In genomic region chr8:122347811-122348552, GRCm38 (mm10) we compare ENCODE assay signal across 11 mouse cellular contexts. TPM values are rescaled to one million over a fixed set of nuclear protein-coding genes. Genes with fewer than 3 reads are reported as not detected.
DNase-seq lines count a peak whose midpoint lies in the region; ATAC-seq and TF ChIP-seq lines count a peak whose summit lies in the region.
"Had no signal": no experiment of that assay in that cellular context is flagged by ENCODE, and none has a peak within 500 bp of the region (broad histone marks: within the 10 kb centered on the region; RNA-seq: fewer than 3 reads in every experiment).

No protein-coding gene starts in this region.

- no peak for ATAC-seq in CD4-positive, CD25-positive, alpha-beta regulatory T cell, adult 4 months

- H3K27ac ChIP-seq in cortical plate, adult 2 months (ENCODE audit: insufficient read depth, low read length): peak overlapping the region; percentile 58; the same call in 1 of the 2 replicates
- H3K27ac ChIP-seq: lung, embryonic 15.5 days; stomach, embryonic 15.5 days had no signal

- no peak for TF ChIP-seq CTCF in cortical plate, adult 2 months (IDR thresholded peaks at IDR 0.05; ENCODE audit: extremely low read depth, insufficient read depth, low read length)

- no peak for TF ChIP-seq POLR2A in cortical plate, adult 2 months (IDR thresholded peaks at IDR 0.05; ENCODE audit: extremely low read depth, insufficient read depth, low read length)

- intact Hi-C loops in heart, postnatal 25 days (cut with DNase I): loop anchor here (2.0 kb wide), 1 partner anchor 21 kb away; no protein-coding TSS in a partner anchor
- intact Hi-C loops in left cerebral cortex, postnatal 4 days (cut with DNase I): no loop called here

- H3K4me1 ChIP-seq in cortical plate, adult 2 months (ENCODE audit: control insufficient read depth, insufficient read depth, low read length): peaks cover 8% of the 10 kb centered on the region

- no peak overlapping the region for H3K4me3 ChIP-seq in cortical plate, adult 2 months (ENCODE audit: insufficient read depth, low read length)
- H3K4me3 ChIP-seq: lung, embryonic 15.5 days; stomach, embryonic 15.5 days had no signal

- DNase-seq in heart, adult 18-20 months: peak; percentile 64 to 66
- DNase-seq in heart, postnatal 25 days (ENCODE audit: low spot score): no peak
- DNase-seq in adipocyte (ENCODE audit: low spot score): peak; percentile 72
- DNase-seq in left cerebral cortex, postnatal 4 days: peak; percentile 92
- DNase-seq in thymus, adult 18-20 months: no peak
- DNase-seq in thymus, postnatal 10 days (ENCODE audit: low spot score in 2 of 2): no peak

RNA-seq across cellular contexts. Expression of gene Trhr2, which starts 12.6 kb away (rescaled TPM):
- not detected for total RNA-seq in heart, adult 18-20 months (2021)
- not detected for total RNA-seq in heart, postnatal 25 days (2021)
- 4.0 and 5.5 TPM in 2 replicates for polyA plus RNA-seq in cortical plate, adult 2 months (2012; rRNA removed)
- 1 to 10 TPM in 1 of 2 experiments, under 1 TPM in 1; 0.66 to 1.3 TPM for total RNA-seq in left cerebral cortex, postnatal 4 days (2021)
- not detected for polyA plus RNA-seq in CD4-positive, CD25-positive, alpha-beta regulatory T cell, adult 4 months (2017; shearing (Covaris generic))
- total RNA-seq: gastrocnemius, adult 8-10 months had no signal
- polyA plus RNA-seq: lung, embryonic 15.5 days; stomach, embryonic 15.5 days had no signal

RNA-seq across cellular contexts. Expression of gene Zc3h18, which starts 28.4 kb away (rescaled TPM):
- 10 to 100 TPM; 20.9 to 24.5 TPM for total RNA-seq in heart, adult 18-20 months (2021)
- total RNA-seq in heart, postnatal 25 days (2021): 10 to 100 TPM; 20.1 to 21.8 TPM
- polyA plus RNA-seq in cortical plate, adult 2 months (2012; rRNA removed): 33.0 and 33.6 TPM in 2 replicates
- total RNA-seq in left cerebral cortex, postnatal 4 days (2021): 10 to 100 TPM; 47.9 to 49.3 TPM
- 10 to 100 TPM; 12.1 to 12.7 TPM for polyA plus RNA-seq in CD4-positive, CD25-positive, alpha-beta regulatory T cell, adult 4 months (2017; shearing (Covaris generic))

Comparison
In these comparisons a context has a peak if more than half of its experiments do, and no peak if none do; other contexts are left out.
1. DNase-seq: peak in heart, adult 18-20 months (2 of 2), adipocyte (single experiment) and left cerebral cortex, postnatal 4 days (single experiment); none in heart, postnatal 25 days (single experiment), thymus, adult 18-20 months (0 of 2) and thymus, postnatal 10 days (0 of 2).